Mouse (Mus musculus) hematopoietic stem cell, adult 5-6 weeks (primary cell): Measurements from ENCODE around the gene Dvl1. TPM values are rescaled to one million over a fixed set of nuclear protein-coding genes. Genes with fewer than 3 reads are reported as not detected.

Experiments
- ATAC-seq, 2 experiments: fragments of 125-278 bp in 1 of 2; replicated peaks in 1 of 2; 2 replicates each; pipeline ENCODE4 v1.8.0; 2016 to 2017; ENCODE audit warnings: inconsistent platforms in 2 of 2, mild to moderate bottlenecking in 2 of 2, moderate number of reproducible peaks in 2 of 2, low read depth in 1 of 2, moderate TSS enrichment in 1 of 2; ENCODE audit not compliant: low FRiP score in 2 of 2, poor library complexity in 2 of 2, severe bottlenecking in 2 of 2, insufficient read depth in 1 of 2, low TSS enrichment in 1 of 2
- total RNA-seq: library from RNA; stranded (forward); fragments of 172-1452, 232-1000 nt; gene quantifications from 2 replicates; pipeline ENCODE4 v1.2.3, GENCODE M21; 2017

The Dvl1 gene
- total RNA-seq, 1 experiment from 2014 or later = 21.0 TPM

DNA sequence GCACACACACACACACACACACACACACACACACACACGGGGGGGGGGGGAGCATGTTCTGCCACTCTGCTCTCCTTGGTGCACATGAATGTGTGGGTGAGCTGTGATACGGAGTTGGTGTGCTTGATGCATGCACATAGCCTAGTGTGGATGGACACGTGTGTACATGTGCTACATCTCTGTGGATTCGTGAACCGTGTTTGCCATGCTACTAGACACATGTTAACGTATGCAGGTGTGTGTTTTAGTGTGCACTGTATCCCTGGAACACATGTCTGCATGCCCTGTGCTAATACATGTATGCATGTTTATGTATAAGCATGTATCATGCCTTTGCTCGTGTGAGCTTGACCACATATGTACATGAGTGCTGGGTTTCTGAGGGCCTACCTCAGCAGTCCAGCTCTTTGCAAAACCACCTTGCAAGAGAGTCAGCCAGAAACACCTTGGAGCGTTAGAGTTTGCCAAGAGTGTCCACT, 46.0 kb downstream of the Dvl1 start:
- ATAC-seq = no peak

- peak; percentile 23 to 40 for ATAC-seq
These were observed 47.2 kb downstream of the Dvl1 start for GRCm38 (mm10) chr4:155894311-155894881.

GRCm38 (mm10) chr4:155895216-155895615, 48.0 kb downstream of the Dvl1 start:
- ATAC-seq = no peak

GRCm38 (mm10) chr4:155895826-155896225, 48.6 kb downstream of the Dvl1 start:
- ATAC-seq = no peak

DNA sequence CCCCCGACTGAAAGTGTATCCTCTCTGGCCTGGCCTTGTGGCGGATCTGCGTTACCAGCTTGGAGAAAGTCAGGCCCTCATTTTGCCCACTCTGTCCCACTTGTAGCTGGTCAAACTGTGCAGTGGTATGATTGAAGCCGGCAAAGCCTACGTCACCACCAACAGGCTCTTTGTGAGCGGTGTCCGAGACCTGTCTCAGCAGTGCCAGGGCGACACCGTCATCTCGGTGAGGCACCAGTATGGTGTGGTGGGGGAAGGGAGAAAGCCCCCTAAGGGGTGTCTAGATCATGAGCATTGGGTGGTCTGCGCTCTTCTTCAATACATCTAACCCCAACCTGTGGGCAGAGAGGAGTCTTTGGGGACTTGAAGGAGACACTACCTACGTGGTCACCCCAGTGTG, 49.3 kb downstream of the Dvl1 start:
- no peak for ATAC-seq

DNA sequence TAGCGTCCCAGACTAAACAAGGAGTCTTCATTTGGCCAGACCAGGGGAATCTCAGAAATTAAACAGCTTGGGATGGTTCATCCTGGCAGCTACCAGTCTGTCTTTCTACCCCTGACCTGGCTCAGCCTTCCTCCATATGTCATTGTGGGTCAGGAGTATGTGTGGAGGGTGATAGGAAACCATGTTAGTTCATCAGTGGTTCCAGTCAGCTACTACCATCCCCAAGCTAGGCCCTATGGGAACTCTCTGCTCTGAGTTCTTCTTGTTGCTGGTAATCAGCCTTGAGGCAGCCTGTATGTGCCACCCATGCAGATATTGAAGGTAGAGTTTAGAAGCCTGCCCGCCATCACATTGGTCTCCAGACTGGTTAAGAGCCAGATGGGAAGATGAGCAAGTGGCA, 51.1 kb downstream of the Dvl1 start:
- no peak for ATAC-seq

GRCm38 (mm10) chr4:155899355-155899754, 52.2 kb downstream of the Dvl1 start:
- ATAC-seq = no peak

DNA sequence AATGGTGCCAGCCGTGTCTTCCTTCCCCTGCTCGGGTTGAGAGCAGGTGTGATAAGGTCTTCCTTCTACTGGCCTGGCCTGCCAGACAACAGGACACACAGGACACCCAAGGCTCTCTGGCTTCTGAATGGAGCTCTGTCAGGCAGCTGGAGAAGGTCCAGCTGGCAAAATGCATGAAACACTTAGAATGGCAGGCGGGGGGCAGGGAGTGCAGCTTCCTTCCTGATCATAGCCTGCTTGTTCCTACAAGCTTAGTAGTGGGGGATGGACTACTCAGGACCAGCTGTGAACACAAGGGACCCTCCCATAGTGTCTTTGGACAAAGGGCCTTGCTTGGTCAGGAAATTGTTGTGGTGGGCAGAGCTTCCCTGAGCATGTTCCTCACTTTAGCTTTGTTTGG, 54.0 kb downstream of the Dvl1 start:
- peak; percentile 17 to 38; a peak in 1 of 4 replicates for ATAC-seq

GRCm38 (mm10) chr4:155903246-155903645, 56.0 kb downstream of the Dvl1 start:
- ATAC-seq = no peak

- no peak for ATAC-seq
These were observed 57.3 kb downstream of the Dvl1 start for GRCm38 (mm10) chr4:155904318-155905102.

DNA sequence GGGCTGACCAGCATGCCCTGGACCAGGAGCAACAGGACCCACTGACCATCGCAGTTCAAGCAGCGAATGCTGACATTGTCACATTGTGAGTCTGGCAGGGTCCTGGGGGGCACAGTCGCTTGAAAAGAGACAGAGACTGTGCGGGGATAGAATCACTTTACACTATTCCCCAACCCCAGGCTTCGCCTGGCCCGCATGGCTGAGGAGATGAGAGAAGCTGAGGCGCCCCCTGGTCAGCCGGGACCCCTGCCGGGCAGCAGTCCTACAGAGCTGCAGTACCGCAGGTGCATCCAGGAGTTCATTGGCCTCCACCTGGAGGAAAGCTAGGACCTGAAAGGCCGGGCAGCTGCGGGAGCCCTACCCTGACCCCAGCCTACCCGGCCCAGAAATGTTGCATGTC, 58.4 kb downstream of the Dvl1 start:
- ATAC-seq = no peak

DNA sequence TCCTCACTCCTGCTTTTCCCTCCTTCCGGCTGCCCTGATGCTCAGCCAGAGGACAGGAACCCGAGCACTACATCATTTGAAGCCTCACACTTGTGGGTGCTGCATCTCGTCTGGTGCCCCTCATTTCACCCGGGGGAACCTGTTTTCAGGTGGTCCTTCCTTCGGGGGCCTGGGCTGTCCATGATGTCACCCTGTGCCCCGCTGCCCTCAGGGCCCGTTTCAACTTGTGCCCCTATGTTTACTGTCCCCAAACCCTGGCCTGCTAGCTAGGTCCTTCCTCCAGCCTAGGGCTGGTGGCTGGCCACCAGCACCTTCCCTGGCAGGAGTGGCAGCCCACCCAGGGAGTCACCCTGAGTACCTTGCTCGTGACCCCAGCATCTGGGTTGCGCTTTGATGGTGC, 58.9 kb downstream of the Dvl1 start:
- ATAC-seq = no peak

- ATAC-seq = no peak
These were observed 59.8 kb downstream of the Dvl1 start for GRCm38 (mm10) chr4:155907003-155907402.

- ATAC-seq = peak in 1 of 2 experiments; percentile 5; a peak in 1 of 4 replicates
These were observed 61.1 kb downstream of the Dvl1 start for GRCm38 (mm10) chr4:155908281-155908680.

DNA sequence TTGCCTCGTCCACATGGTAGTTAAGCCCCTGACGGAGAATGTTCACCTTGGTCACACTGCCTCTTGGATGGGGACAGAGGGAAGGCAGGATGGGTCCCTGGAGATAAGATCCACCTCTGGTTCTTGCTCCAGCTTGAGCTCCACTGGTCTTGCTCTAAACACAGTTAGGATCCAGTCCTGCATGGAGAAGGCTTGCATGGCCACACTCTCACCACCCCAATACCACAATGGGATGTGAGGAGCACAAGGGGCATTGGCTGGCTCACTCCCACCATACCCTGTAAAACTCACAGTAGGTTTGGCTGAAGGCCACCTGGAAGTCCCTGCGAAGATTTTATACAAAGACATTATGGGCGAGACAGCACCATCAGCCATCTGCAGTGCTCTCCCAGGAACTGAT, 61.5 kb downstream of the Dvl1 start:
- no peak for ATAC-seq
